Mouse (Mus musculus): ENCODE data around the gene Kctd10. TPM values are rescaled to one million over a fixed set of nuclear protein-coding genes. Genes with fewer than 3 reads are reported as not detected.
A peak's percentile ranks its signal among the peaks of the same experiment; 100 is the strongest.

Kctd10 gene
- polyA plus RNA-seq, 1 experiment from 2014 or later = 86.4 TPM

- ATAC-seq (replicated peaks; ENCODE audit: low FRiP score) = no peak
Measured at GRCm38 (mm10) chr5:114347005-114347404, 33.3 kb downstream of the Kctd10 start.

GRCm38 (mm10) chr5:114345538-114345937 is 34.8 kb downstream of the Kctd10 start:
- 66% methylated on average over 3 of the region's 3 CpGs for WGBS
- H3K27me3 ChIP-seq (ENCODE audit: control insufficient read depth, insufficient read depth, low read length) = no peaks in the 10 kb centered on the region
- no peaks in the 10 kb centered on the region for H3K36me3 ChIP-seq (ENCODE audit: control insufficient read depth, insufficient read depth, low read length)
- no peak overlapping the region for H3K4me2 ChIP-seq (ENCODE audit: low read depth, low read length, severe bottlenecking)
- ATAC-seq (replicated peaks; ENCODE audit: low FRiP score) = no peak
- DNase-seq (ENCODE audit: low spot score) = no peak
- H3K27ac ChIP-seq (ENCODE audit: low read depth, low read length) = no peak overlapping the region
- H3K4me3 ChIP-seq (ENCODE audit: low read depth, low read length) = no peak overlapping the region
- H3K9me3 ChIP-seq (ENCODE audit: control insufficient read depth, low read length) = no peaks in the 10 kb centered on the region
- no peak overlapping the region for H3K9ac ChIP-seq (ENCODE audit: low read length)
- 0 out of 2 replicates have a peak, but pooled peaks cover 2% of the 10 kb centered on the region for H3K4me1 ChIP-seq (replicated peaks; ENCODE audit: control insufficient read depth, insufficient read depth, low read length)

More at GRCm38 (mm10) chr5:114347005-114347404, 33.3 kb downstream of the Kctd10 start:
- Histone ChIP-seq H3K4me1 (replicated peaks; ENCODE audit: control insufficient read depth, insufficient read depth, low read length) (0 out of 2 replicates have a peak, but pooled peaks cover 2% of the 10 kb centered on the region), H3K27me3 (ENCODE audit: control insufficient read depth, insufficient read depth, low read length) (no peaks in the 10 kb centered on the region), H3K9ac (ENCODE audit: low read length) (no peak overlapping the region), H3K4me3 (ENCODE audit: low read depth, low read length) (no peak overlapping the region), H3K27ac (ENCODE audit: low read depth, low read length) (no peak overlapping the region), H3K9me3 (ENCODE audit: control insufficient read depth, low read length) (no peaks in the 10 kb centered on the region), H3K36me3 (ENCODE audit: control insufficient read depth, insufficient read depth, low read length) (no peaks in the 10 kb centered on the region), H3K4me2 (ENCODE audit: low read depth, low read length, severe bottlenecking) (no peak overlapping the region)
- WGBS = 84% methylated on average over 10 of the region's 10 CpGs
- DNase-seq (ENCODE audit: low spot score) = no peak

- DNase-seq (ENCODE audit: low spot score) (no peak), ATAC-seq (replicated peaks; ENCODE audit: low FRiP score) (no peak)
- Histone ChIP-seq H3K27me3 (ENCODE audit: control insufficient read depth, insufficient read depth, low read length) (no peaks in the 10 kb centered on the region), H3K4me2 (ENCODE audit: low read depth, low read length, severe bottlenecking) (no peak overlapping the region), H3K27ac (ENCODE audit: low read depth, low read length) (no peak overlapping the region), H3K9ac (ENCODE audit: low read length) (no peak overlapping the region), H3K36me3 (ENCODE audit: control insufficient read depth, insufficient read depth, low read length) (no peaks in the 10 kb centered on the region), H3K4me1 (replicated peaks; ENCODE audit: control insufficient read depth, insufficient read depth, low read length) (0 out of 2 replicates have a peak, but pooled peaks cover 2% of the 10 kb centered on the region), H3K9me3 (ENCODE audit: control insufficient read depth, low read length) (no peaks in the 10 kb centered on the region), H3K4me3 (ENCODE audit: low read depth, low read length) (no peak overlapping the region)
- 91% methylated on average over 7 of the region's 7 CpGs for WGBS
Measured at GRCm38 (mm10) chr5:114343612-114344011, 36.7 kb downstream of the Kctd10 start.

- Histone ChIP-seq H3K27ac (ENCODE audit: low read depth, low read length) (no peak overlapping the region), H3K4me1 (replicated peaks; ENCODE audit: control insufficient read depth, insufficient read depth, low read length) (no peaks in the 10 kb centered on the region), H3K27me3 (ENCODE audit: control insufficient read depth, insufficient read depth, low read length) (no peaks in the 10 kb centered on the region), H3K9me3 (ENCODE audit: control insufficient read depth, low read length) (no peaks in the 10 kb centered on the region), H3K4me3 (ENCODE audit: low read depth, low read length) (no peak overlapping the region), H3K36me3 (ENCODE audit: control insufficient read depth, insufficient read depth, low read length) (no peaks in the 10 kb centered on the region), H3K4me2 (ENCODE audit: low read depth, low read length, severe bottlenecking) (no peak overlapping the region), H3K9ac (ENCODE audit: low read length) (no peak overlapping the region)
- DNase-seq (ENCODE audit: low spot score) = no peak
- WGBS = 86% methylated on average over 5 of the region's 5 CpGs
- no peak for ATAC-seq (replicated peaks; ENCODE audit: low FRiP score)
Measured at GRCm38 (mm10) chr5:114342996-114343395, 37.3 kb downstream of the Kctd10 start.

GRCm38 (mm10) chr5:114323791-114324507 is 56.4 kb downstream of the Kctd10 start:
- H3K27ac ChIP-seq (ENCODE audit: low read depth, low read length) = no peak overlapping the region
- H3K9ac ChIP-seq (ENCODE audit: low read length) = no peak overlapping the region
- H3K27me3 ChIP-seq (ENCODE audit: control insufficient read depth, insufficient read depth, low read length) = no peaks in the 10 kb centered on the region
- DNase-seq (ENCODE audit: low spot score) (peak; percentile 78), ATAC-seq (replicated peaks; ENCODE audit: low FRiP score) (no peak)
- H3K9me3 ChIP-seq (ENCODE audit: control insufficient read depth, low read length) = no peaks in the 10 kb centered on the region
- H3K4me2 ChIP-seq (ENCODE audit: low read depth, low read length, severe bottlenecking) = no peak overlapping the region
- no peaks in the 10 kb centered on the region for H3K36me3 ChIP-seq (ENCODE audit: control insufficient read depth, insufficient read depth, low read length)
- 0 out of 2 replicates have a peak, but pooled peaks cover 4% of the 10 kb centered on the region for H3K4me1 ChIP-seq (replicated peaks; ENCODE audit: control insufficient read depth, insufficient read depth, low read length)
- H3K4me3 ChIP-seq (ENCODE audit: low read depth, low read length) = no peak overlapping the region
- WGBS = 25% methylated on average over 16 of the region's 16 CpGs

GRCm38 (mm10) chr5:114323105-114323790 is 57.1 kb downstream of the Kctd10 start:
- ATAC-seq (replicated peaks; ENCODE audit: low FRiP score) = no peak
- H3K4me2 ChIP-seq (ENCODE audit: low read depth, low read length, severe bottlenecking) = no peak overlapping the region
- no peak for DNase-seq (ENCODE audit: low spot score)

More at GRCm38 (mm10) chr5:114323105-114323790, 57.1 kb downstream of the Kctd10 start:
- Histone ChIP-seq H3K9ac (ENCODE audit: low read length) (no peak overlapping the region), H3K4me3 (ENCODE audit: low read depth, low read length) (no peak overlapping the region), H3K9me3 (ENCODE audit: control insufficient read depth, low read length) (no peaks in the 10 kb centered on the region), H3K27me3 (ENCODE audit: control insufficient read depth, insufficient read depth, low read length) (no peaks in the 10 kb centered on the region), H3K27ac (ENCODE audit: low read depth, low read length) (no peak overlapping the region), H3K36me3 (ENCODE audit: control insufficient read depth, insufficient read depth, low read length) (no peaks in the 10 kb centered on the region), H3K4me1 (replicated peaks; ENCODE audit: control insufficient read depth, insufficient read depth, low read length) (0 out of 2 replicates have a peak, but pooled peaks cover 4% of the 10 kb centered on the region)
- 63% methylated on average over 25 of the region's 25 CpGs for WGBS

Small RNA genes lying within 50 kb of the gene (microRNA-seq; reads per million reads assigned to microRNA genes)
- not detected for gene Mir7027 (ENCODE audit: insufficient number of aligned reads)

Other genes starting within 250 kb of the Kctd10 start
- gene Acacb, start 234.0 kb downstream of the Kctd10 start, polyA plus RNA-seq (2014; fragmentation: Nextera tagmentation; extraction: Ambion mirVana) = 1.3 and 1.9 TPM in 2 replicates
- 0.25 and 0.60 TPM in 2 replicates for gene Foxn4, start 106.7 kb downstream of the Kctd10 start, polyA plus RNA-seq (2014; fragmentation: Nextera tagmentation; extraction: Ambion mirVana)
- gene Myo1h, start 91.3 kb downstream of the Kctd10 start, polyA plus RNA-seq (2014; fragmentation: Nextera tagmentation; extraction: Ambion mirVana) = 0.91 and 0.97 TPM in 2 replicates
- 52.9 and 59.6 TPM in 2 replicates for gene Ube3b, start 99 bp upstream of the Kctd10 start, polyA plus RNA-seq (2014; fragmentation: Nextera tagmentation; extraction: Ambion mirVana)
- 27.7 and 30.6 TPM in 2 replicates for gene Mmab, start 63.6 kb upstream of the Kctd10 start, polyA plus RNA-seq (2014; fragmentation: Nextera tagmentation; extraction: Ambion mirVana)
- 58.3 and 65.0 TPM in 2 replicates for gene Mvk, start 63.8 kb upstream of the Kctd10 start, polyA plus RNA-seq (2014; fragmentation: Nextera tagmentation; extraction: Ambion mirVana)
- gene Fam222a, start 187.5 kb upstream of the Kctd10 start, polyA plus RNA-seq (2014; fragmentation: Nextera tagmentation; extraction: Ambion mirVana) = 8.7 and 9.4 TPM in 2 replicates

Measured in forebrain, embryonic 11.5 days (tissue).